Mouse (Mus musculus): ENCODE results near the gene Mybbp1a. TPM values are rescaled to one million over a fixed set of nuclear protein-coding genes. Genes with fewer than 3 reads are reported as not detected.

Mybbp1a gene
- total RNA-seq, 1 experiment from 2014 or later = 73.4 TPM

GRCm38 (mm10) chr11:72491130-72491960 lies 50.2 kb downstream of the Mybbp1a start:
- no peak for ATAC-seq (ENCODE audit: extremely low read depth, insufficient number of reproducible peaks, low FRiP score, poor library complexity, severe bottlenecking)

- no peak for ATAC-seq (ENCODE audit: extremely low read depth, insufficient number of reproducible peaks, low FRiP score, poor library complexity, severe bottlenecking)
Measured at GRCm38 (mm10) chr11:72494046-72494988, 53.2 kb downstream of the Mybbp1a start.

- no peak for ATAC-seq (ENCODE audit: extremely low read depth, insufficient number of reproducible peaks, low FRiP score, poor library complexity, severe bottlenecking)
Measured at GRCm38 (mm10) chr11:72496066-72496465, 54.9 kb downstream of the Mybbp1a start.

- no peak for ATAC-seq (ENCODE audit: extremely low read depth, insufficient number of reproducible peaks, low FRiP score, poor library complexity, severe bottlenecking)
Measured at GRCm38 (mm10) chr11:72496775-72497174, 55.6 kb downstream of the Mybbp1a start.

- no peak for ATAC-seq (ENCODE audit: extremely low read depth, insufficient number of reproducible peaks, low FRiP score, poor library complexity, severe bottlenecking)
Measured at GRCm38 (mm10) chr11:72497367-72497766, 56.2 kb downstream of the Mybbp1a start.

- ATAC-seq (ENCODE audit: extremely low read depth, insufficient number of reproducible peaks, low FRiP score, poor library complexity, severe bottlenecking) = no peak
Measured at GRCm38 (mm10) chr11:72500139-72500538, 59.0 kb downstream of the Mybbp1a start.

Other genes starting within 250 kb of the Mybbp1a start
- 0.74 and 2.2 TPM in 2 replicates for gene Gm43951, start 234.5 kb upstream of the Mybbp1a start, total RNA-seq (2017)
- 19.3 and 25.4 TPM in 2 replicates for gene 4933427D14Rik, start 233.9 kb upstream of the Mybbp1a start, total RNA-seq (2017)
- 26.3 and 28.5 TPM in 2 replicates for gene Txndc17, start 233.8 kb upstream of the Mybbp1a start, total RNA-seq (2017)
- 25.2 and 30.3 TPM in 2 replicates for gene Med31, start 225.8 kb upstream of the Mybbp1a start, total RNA-seq (2017)
- gene Slc13a5, start 174.1 kb upstream of the Mybbp1a start, total RNA-seq (2017) = 0.23 TPM in 1 of 2 replicates, not detected in the other
- gene Xaf1, start 139.7 kb upstream of the Mybbp1a start, total RNA-seq (2017) = 37.6 and 44.4 TPM in 2 replicates
- 0.35 TPM in 1 of 2 replicates, not detected in the other for gene Fbxo39, start 126.9 kb upstream of the Mybbp1a start, total RNA-seq (2017)
- not detected in 2 replicates for gene Tekt1, start 78.9 kb upstream of the Mybbp1a start, total RNA-seq (2017)
- gene Smtnl2, start 29.6 kb upstream of the Mybbp1a start, total RNA-seq (2017) = not detected in 2 replicates
- gene Ggt6, start 5.8 kb upstream of the Mybbp1a start, total RNA-seq (2017) = not detected in 2 replicates
- gene Spns2, start 48.5 kb downstream of the Mybbp1a start, total RNA-seq (2017) = 15.7 and 19.3 TPM in 2 replicates
- 5.9 and 6.2 TPM in 2 replicates for gene Spns3, start 109.2 kb downstream of the Mybbp1a start, total RNA-seq (2017)
- gene Ube2g1, start 165.9 kb downstream of the Mybbp1a start, total RNA-seq (2017) = 33.2 and 35.5 TPM in 2 replicates
- gene Ankfy1, start 248.7 kb downstream of the Mybbp1a start, total RNA-seq (2017) = 101 and 106 TPM in 2 replicates